Mouse (Mus musculus): ENCODE results near the gene Ppp1cc.
"Not testable (repeated sequence)": the region's sequence is repeated elsewhere in the genome, so short reads cannot be mapped to it uniquely, and the experiment has no call there.

Gene Ppp1cc

DNA sequence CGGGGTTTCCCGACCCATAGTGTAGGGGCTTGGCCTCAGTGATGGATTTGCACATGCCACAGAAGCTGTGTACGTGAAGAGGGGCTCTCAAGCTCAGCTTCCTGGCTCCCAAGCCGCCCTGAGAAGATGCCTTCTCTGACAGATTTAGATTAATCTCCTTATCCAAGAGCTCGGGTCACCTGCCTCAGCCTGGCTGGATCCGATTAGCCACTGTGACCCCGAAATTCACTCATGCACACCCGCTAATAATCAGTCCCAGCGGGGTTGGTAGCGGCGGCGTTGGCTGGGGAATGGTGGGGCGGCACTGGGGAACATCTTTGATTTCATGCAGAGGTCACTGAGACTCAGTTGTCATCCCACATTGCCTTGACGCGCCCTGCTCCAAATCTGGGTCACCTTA is 19.2 kb upstream of the Ppp1cc start:
- no peak for DNase-seq

DNA sequence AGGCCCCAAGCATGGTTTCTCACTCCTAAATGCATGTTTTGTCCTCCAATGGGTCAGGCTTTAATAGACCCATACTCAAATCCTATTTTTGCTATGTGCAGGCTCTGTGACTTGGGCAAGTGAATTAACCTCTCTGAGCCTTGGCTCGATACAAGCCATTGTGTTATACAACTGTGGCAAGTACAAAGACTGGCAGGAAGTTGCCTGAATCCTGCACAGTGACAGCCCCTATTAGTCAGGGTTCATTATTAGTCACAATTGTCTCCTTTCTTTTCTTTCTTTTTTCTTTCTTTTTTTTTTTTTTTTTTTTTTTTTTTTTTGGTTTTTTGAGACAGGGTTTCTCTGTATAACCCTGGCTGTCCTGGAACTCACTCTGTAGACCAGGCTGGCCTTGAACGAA is 18.3 kb upstream of the Ppp1cc start:
- DNase-seq, result not testable (repeated sequence)

DNA sequence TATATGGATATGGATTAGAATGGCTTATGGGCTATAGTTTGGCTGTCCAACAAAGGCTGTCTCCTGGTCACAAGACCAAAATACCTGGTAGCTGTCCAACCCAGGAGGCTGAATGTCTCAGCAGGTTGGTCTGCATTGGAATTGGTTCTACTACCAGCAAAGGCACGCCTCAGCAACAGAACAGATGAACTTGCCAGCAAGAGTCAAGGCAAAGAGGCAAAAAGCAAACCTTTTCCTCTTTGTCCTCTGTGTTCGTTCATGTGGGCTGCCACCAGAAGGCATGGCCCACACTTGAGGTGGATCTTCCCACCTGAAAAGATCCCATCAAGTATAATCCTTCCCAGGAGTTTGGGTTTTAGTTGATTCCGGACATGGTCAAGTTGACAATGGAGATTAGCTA is 17.4 kb upstream of the Ppp1cc start, which contains the start of gene Ccdc63:
Gene Ccdc63, minus strand, starts transcription at position 101 of the 400 bp plus-strand sequence.
- no peak for DNase-seq

DNA sequence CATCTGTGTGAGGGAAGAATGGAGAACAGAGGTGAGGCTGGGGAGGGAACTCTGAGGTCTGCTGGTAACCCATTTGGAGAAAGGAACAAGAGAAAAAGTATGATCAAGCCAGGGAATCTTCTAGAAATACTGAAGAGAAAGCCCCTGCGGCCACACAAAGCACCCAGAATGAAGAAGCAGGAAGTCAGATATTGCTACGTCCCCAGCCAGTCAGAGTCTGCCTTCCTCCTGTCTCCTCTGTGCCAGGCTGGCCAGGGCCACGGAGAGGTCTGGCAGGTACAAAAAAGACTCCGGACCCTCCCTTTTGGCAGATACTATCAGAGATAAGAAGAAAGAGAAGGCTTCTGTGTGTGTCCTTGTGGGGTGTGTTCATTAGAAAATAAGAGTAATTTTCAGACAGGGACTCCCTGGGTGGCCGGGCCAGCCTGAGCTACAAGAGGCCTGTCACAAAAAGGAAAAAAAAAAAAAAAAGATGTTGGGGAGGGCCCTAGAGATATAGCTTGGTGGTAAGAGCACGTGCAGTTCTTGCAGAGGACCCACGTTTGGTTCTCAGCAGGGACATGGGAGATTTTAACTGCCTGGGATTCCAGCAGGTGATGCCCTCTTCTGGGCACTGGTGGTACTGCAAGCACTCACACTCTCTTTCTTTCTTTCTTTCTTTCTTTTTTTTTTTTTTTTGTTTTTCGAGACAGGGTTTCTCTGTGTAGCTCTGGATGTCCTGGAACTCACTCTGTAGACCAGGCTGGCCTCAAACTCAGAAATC is 15.7 kb upstream of the Ppp1cc start:
- DNase-seq, result peak; percentile 54

DNA sequence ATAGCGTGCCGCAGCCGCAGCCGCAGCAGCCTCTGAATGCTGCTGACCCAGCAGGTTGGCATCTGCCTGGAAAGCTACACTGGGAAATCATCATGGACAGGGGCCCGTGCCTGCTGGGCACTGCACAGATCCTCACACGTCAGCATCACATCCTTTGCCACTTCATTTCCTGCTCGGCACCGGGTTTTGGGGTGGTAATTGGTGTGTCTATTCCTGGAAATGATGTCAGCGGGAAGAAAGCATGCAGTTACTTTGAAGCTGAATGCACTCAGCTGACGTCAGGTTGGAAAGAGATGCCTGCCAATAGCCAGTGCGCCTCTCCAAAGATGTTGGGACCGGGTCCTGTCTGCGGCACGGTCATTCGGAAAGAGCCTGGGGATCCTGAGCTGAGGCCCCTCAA is 14.5 kb upstream of the Ppp1cc start:
- no peak for DNase-seq

DNA sequence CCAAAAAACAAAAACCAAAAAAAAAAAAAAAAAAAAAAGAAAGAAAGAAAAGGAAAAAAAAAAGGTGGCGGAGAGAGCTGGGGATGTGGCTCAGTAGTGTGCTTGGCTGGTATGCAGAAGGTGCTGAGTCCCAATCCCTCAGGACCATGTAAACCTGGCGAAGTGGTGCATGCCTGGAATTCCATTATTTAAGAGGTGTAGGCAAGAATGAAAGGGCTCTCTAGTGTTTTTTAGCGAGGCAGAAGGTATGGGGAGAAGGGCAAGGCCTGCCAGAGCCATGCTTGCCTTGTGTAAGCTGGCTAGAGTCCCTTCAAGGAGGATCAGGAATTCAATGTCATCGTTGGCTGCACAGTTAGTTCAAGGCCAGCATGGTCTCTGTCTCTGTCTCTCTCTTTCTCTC is 13.3 kb upstream of the Ppp1cc start:
- DNase-seq, result no peak

DNA sequence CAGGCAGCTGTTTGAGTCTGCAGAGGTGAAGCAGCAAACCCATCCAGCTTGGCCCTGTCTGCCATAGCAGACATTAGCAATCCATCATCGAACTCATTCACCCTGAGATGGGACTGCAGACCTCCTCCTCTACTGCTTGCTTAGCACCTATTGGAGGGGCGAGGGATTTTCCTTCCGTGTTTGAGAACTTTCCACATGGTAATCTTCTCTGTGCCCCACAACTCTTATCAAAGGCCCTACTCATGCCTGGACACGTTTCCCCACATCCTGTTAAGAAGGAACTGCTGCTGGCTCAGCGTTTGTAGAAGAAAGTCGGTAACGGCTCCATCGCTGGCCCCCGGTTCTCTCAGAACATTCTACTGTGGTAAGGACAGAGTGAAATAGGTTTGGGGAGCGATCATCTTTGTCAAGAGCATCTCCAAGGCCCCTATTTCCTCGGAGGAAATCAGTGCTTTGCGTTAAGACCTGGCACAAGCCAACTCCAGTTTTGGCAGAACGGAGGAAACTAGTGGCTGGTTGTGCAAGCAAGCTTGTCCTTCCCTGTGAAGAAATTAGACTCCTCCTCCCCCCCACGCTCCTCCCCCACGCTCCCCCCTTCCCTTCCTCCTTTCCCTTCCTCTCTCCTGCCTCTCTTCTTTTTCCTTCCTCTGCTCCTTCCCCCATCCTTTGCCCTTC is 12.6 kb upstream of the Ppp1cc start:
- no peak for DNase-seq

DNA sequence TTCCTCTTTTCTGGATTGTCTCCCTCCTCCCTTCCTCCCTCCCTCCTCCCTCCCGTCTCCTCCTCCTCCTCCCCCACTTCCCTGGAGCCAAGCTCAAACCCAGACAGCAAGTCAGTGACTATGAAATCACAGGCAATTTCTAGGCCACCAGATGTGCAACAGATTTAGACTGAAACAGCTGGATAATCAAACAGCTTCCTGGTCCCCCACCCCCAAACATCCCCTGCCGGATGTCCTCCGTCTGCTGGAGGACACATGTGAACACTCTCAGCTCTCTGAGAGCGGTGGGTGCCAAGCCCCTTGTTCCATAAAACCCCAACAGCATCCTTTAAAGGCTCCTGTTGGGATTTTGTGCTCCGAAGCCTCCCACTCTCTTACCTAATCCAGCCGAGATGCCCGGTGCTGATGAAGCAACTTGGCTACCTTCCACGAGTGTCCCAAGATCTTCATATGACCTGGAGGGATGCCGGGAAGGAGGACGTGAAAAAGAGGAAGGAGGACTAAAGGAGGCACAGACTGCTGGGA is 12.0 kb upstream of the Ppp1cc start:
- DNase-seq, result no peak

DNA sequence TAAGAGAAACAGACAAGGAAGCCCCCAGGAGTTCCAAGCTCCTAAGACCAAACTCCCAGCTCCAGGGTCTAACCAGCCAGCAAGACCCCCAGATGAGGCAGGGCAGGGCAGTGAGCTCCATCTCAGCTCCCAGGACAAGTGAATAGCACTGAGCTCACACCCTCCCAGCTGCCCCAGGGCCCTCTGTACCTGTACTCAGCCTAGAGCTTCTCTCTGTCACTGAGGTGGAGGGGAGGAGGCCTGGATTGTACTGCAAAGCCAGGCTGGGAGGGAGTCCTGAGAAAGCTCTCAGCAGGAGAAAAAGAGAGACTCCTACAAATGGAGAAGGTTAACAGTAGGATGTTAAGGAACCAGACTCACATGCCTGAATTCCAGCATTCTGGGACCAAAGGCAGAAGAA is 11.5 kb upstream of the Ppp1cc start:
- DNase-seq, result no peak

DNA sequence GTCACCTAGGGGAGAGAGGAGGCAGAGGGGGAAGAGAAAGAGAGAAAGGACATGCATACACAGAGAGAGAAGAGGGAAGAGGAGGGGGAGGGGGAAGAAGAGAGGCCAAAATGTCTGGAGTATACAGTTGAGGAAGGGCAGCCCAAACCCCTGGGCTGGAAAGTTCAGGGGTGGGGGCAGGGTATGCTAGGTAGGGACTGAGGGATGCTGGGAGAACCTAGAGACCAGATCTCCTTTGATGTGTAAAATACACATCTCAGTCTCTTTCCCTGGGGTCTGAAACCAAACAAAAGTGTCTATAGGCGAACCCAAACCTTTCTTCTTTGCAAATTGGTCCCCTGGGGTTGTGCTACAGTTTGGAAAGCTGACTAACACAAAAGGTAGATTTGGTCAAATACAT is 10.0 kb upstream of the Ppp1cc start:
- no peak for DNase-seq

DNA sequence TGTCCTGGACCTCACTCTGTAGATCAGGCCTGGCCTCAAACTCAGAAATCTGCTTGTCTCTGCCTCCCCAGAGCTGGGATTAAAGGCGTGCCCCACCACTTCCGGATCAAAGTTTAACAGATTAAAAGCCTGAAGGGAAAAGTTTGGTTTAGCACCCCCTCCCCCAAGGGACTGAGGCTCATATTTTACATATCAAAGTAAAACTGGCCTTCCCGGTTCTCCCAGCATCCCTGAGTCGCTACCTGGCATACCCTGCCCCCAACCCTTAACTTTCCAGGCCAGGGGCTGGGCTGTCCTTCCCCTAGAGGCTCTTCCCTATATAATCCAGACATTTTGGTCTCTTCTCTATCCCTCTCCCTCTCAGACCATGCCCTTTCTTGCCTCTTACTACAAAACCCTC is 8.8 kb upstream of the Ppp1cc start:
- DNase-seq, result no peak

DNA sequence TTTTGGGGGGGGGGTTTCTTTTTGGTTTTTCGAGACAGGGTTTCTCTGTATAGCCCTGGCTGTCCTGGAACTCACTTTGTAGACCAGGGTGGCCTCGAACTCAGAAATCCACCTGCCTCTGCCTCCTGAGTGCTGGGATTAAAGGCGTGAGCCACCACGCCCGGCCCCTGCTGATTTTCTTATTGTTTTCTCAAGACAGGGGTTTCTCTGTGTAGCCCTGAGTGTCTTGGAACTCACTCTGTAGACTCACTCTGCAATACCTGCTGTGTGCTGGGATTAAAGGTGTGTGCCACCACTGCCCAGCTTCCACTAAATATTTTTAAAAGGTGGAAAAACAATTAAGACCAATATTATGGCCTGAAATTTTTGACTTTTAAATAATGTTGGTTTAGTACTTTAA is 5.6 kb upstream of the Ppp1cc start:
- not testable (repeated sequence) for DNase-seq

DNA sequence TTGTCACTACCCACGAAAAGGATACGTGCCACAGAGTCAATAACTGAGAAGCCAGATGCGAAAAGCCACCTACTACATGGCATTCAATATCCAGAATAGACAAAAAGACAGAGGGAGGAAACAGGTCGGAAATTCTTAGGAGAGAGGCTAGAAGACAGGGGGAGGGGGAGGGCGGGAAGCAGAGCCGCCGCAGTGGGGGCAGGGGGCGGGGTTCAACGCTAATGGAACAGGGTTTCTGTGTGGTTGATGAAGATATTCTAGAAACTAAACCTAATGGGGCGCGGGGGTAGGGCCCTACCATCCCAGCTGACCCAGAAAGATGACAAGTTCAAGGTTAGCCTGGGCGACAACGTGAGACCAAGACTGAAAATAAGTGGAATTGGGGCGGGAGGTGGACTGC is 4.1 kb upstream of the Ppp1cc start:
- DNase-seq, result no peak

DNA sequence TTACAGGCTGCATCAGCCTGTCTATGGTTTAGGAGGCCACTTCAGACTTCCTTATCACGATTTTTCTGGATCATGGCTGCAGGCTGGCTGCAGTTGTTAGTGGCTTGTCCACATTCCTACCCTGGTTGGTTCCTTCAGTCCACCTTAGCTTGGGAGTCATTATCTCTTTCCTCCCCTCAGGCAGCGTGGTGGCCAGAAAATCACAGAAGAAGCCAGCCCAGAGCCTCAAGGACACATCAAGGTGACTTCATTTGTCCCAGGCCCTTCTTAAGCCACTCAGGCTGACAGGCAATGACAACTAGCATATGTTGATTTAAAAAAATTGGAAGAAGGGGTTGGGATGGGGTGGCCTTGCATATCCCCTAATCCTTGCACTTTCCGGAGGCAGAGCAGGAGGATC is 3.3 kb upstream of the Ppp1cc start:
- DNase-seq, result no peak

DNA sequence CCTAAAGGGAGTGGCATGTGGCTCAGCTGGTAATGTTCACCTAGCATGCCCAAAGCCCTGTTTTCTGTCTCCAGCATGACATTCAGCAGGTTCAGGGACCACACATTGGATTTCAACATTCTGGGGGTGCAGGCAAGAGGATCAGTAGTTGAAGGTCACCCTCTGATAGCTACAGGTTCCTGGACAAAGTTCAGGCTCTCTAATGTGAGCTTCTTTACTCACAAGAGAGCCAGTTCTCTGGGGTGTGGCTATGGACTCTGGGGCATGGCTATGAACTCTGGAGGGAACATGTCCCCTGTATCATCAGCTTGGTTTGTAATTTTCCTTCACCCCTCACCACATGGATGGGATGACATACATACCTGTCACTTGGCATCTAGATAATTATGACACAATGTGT is 2.5 kb upstream of the Ppp1cc start:
- no peak for DNase-seq

DNA sequence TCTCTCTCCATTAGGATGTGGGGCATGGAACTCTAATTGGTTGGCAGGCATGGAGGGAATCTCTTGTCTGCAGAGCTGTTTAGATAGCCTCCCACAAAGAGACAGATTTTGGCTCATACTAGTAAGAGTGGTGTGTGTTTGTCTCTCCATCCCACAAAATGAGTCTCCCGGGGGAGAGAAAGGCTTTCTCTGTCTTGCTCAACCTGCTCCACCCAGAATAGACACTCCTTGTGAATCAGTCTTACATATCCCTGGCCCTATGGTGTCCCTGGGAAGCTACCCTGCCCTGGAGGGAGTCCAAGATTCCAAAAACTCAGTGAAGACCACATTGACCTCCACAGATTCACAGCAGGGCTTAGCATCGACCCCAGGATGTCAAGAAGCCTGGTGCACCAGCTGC is 1.6 kb upstream of the Ppp1cc start:
- DNase-seq, result no peak

DNA sequence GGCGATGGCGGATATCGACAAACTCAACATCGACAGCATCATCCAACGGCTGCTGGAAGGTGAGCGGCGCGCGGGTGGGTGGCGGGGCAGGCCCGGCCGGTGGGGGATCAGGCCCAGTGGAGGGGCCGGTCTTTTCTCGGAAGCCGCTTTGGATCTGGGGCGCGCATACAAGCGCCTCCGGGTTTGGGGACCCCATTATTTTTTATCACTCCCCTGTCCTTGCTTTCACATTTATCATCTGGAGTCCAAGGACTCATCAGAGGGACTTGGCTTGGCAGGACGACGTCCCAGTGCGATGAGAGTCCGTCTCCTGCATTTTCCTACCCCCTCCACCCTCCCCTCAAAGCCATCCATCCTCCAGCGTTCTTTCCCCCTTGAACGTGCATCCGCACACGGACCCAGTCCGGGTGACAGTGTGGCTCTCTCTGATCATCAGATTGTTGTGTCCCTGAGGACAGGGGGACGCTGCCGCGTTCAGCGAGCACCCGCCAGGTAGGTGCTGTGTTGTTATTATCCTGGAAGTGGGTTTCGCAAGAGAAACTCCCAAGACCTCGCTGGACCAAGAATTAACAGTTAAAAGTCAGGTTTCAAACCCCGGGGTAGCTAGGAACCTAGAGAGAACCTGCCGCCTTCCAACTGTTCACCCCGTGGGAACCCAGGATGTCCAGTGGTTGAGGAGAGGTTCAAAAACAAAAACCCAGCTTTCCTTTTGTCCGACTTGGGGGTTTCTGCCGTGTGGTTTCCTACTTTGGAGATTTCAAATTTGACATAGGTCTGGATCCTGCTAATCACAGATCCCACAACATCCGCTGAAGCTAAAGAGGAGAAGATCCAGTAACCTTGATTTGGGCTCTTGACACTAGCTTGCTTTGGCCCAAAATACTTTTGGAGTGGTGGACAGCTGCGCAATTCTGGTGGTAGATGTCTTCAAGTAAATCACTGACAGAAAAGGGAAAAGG is 758 bp downstream of the Ppp1cc start:
- DNase-seq, result no peak

DNA sequence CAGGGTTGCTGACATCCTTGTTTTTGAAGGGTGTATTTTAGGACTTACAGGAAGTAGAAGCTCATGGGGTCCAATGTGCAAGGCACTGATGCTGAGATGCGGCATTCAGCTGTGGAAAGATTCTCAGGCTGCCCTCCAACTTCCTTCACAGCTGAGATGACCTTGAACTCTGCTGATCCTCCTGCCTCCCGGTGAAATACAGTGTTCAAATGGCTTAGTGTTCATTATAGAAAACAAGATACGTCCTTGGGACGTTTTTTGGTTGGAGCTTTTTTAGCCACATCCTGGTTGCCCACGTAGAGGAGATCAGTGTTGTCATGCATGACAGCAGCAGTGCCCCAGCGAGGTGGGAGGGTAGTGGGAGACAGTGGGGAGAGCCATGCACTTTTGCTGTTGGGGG is 5.1 kb downstream of the Ppp1cc start:
- DNase-seq, result no peak

DNA sequence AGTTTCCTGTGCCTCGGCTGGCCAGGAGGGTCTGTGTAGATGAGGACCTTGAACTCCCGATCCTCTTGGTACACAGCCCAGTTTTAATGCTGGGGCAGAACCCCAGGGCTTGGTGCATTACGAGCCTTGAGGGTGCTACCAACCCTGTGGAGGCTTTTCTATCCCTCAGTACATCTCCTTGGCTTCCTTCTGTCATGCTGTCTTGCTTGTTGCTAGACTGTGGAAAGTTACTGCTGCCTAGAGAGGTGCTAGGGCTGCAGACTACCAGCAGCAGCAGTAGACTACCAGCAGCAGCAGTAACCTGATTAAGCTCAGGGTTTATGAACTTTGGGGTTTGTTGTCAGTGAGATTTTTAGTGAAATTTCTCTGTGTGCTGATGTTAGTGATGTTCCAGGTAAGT is 5.9 kb downstream of the Ppp1cc start:
- DNase-seq, result no peak

DNA sequence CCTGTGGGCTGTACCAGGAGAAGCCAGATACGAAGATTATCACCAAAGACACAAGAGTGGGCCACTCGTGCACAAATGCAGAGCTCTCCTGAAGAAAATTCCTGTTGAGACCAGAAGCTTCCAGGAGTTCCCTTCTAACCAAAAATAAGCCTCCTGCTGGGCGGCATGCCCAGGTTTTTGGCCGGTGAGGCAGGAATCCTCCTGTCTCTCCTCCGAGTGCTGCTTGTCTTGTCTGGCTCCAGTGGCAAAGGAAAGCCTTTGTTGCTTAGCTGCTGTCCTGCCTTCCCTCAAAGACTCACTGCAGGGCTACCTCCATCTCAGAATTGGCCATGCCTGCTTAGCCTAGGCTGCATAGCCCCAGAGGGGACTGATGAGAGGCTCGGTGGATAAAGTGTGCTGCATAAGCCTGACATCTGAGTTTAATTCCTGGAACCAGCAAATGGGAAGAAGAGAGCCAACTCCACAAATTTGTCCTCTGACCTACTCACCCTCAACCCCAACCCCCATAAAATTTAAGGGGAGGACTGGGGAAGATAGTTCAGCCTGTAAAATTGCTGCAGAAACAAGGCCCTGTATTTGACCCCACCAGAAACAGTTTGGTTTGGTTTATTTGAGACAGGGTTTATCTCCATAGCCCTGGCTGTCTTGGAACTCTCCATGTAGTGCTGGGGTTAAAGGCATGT is 7.3 kb downstream of the Ppp1cc start:
- peak; percentile 51 for DNase-seq

DNA sequence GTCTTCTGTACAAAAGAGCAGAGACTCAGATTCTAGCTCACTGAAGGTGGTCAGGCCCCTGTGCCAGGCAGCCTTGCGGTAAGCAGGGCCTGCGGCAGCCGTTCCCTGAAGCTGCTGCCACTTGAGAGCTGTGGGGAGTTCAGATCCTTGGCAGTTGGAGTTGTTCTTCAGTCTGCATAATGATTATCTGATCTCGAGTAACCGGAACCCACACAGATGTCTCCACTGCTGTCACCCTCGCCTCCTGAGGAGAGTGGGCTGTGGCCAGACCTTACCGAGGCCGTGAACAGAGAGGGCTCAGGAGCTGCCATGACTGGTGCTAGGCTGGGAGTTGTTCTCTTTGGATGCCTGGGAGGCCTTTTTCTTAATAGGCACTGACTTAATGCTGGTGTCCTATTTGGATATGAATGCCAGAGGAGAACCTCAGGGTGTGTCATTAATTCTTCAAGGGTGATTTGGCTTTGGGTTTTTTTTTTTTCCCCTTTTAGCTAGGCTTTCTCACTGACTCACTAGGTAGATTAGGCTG is 8.6 kb downstream of the Ppp1cc start:
- no peak for DNase-seq

DNA sequence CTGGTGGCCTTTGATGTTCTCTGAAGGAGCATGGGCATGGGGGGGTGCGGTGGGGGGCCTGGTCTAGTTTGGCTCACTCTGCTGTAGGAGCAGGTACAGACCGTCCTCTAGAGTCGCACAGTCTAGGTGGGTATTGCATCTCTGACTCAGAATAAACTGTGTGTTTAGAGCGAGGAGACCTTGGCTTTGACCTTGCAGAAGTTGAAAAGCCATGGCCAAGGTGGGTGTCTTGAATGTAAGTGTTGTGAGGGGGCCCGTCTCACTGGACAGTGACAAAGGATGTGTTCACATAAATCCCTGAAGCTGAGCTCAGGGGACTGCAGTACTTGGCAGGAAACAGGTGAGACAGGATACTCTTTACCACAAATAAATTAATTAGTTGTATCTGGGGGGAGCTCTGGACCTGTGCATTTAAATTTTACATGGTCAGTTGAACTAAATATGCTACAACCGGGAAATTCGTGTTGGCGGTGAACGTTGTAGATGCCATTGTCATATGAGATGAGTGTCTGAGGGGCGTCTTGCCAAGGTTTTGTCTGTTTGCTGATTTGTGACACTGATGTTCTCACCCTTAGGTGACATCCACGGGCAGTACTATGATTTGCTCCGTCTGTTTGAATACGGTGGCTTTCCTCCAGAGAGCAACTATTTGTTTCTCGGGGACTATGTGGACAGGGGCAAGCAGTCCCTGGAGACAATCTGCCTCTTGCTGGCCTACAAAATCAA is 10.4 kb downstream of the Ppp1cc start:
- DNase-seq, result no peak

All from right cerebral cortex, postnatal 14 days (tissue).